Mouse (Mus musculus) bone marrow macrophage, adult 2 months (primary cell): ENCODE results near the gene Zfp217. TPM values are rescaled to one million over a fixed set of nuclear protein-coding genes. Genes with fewer than 3 reads are reported as not detected.

ENCODE experiments used
- H3K27ac ChIP-seq: 2 replicates; pipeline ENCODE4 v1.5.1; 2012; ENCODE audit warnings: low read depth, low read length; ENCODE audit not compliant: insufficient read depth
- H3K4me1 ChIP-seq: 2 replicates; pipeline ENCODE4 v1.6.1; 2012; ENCODE audit warnings: low read length; ENCODE audit not compliant: control insufficient read depth, insufficient read depth
- H3K4me3 ChIP-seq: 2 replicates; pipeline ENCODE4 v1.5.1; 2012; ENCODE audit warnings: mild to moderate bottlenecking, low read length, moderate library complexity; ENCODE audit not compliant: insufficient read depth
- CTCF ChIP-seq: IDR thresholded peaks from 2 replicates; pipeline ENCODE4 v1.5.1; 2012; ENCODE audit warnings: low read depth, mild to moderate bottlenecking, low read length, moderate library complexity
- POLR2A ChIP-seq: IDR thresholded peaks from 2 replicates; pipeline ENCODE4 v1.6.1; 2012; ENCODE audit warnings: mild to moderate bottlenecking, low read depth, low read length, borderline replicate concordance
- polyA plus RNA-seq: library from polyadenylated mRNA; stranded (reverse); fragments of >200 nt; gene quantifications from 2 replicates; pipeline ENCODE4 v1.2.4, GENCODE M21; 2012; ENCODE audit not compliant: missing spikeins, insufficient read depth, insufficient read length

The Zfp217 gene
- polyA plus RNA-seq, 1 experiment = 45.3 TPM

- Histone ChIP-seq H3K4me3 (peak overlapping the region; percentile 97), H3K4me1 (peaks cover 39% of the 10 kb centered on the region), H3K27ac (peak overlapping the region; percentile 93)
- TF ChIP-seq POLR2A (no peak), CTCF (no peak)
These were observed 18.5 kb downstream of the Zfp217 start for GRCm38 (mm10) chr2:170129248-170129922.

GRCm38 (mm10) chr2:170128461-170129247 is 19.2 kb downstream of the Zfp217 start:
- peaks cover 41% of the 10 kb centered on the region for H3K4me1 ChIP-seq
- peak overlapping the region; percentile 93 for H3K27ac ChIP-seq
- H3K4me3 ChIP-seq = peak overlapping the region; percentile 97
- TF ChIP-seq CTCF = no peak

GRCm38 (mm10) chr2:170127523-170127922 is 20.4 kb downstream of the Zfp217 start:
- no peak overlapping the region for H3K27ac ChIP-seq
- peaks cover 44% of the 10 kb centered on the region for H3K4me1 ChIP-seq
- TF ChIP-seq CTCF (no peak), POLR2A (no peak)
- H3K4me3 ChIP-seq = no peak overlapping the region

GRCm38 (mm10) chr2:170126266-170126665 is 21.6 kb downstream of the Zfp217 start:
- TF ChIP-seq CTCF (no peak), POLR2A (no peak)
- H3K4me3 ChIP-seq = no peak overlapping the region
- H3K27ac ChIP-seq = no peak overlapping the region
- H3K4me1 ChIP-seq = peaks cover 55% of the 10 kb centered on the region

GRCm38 (mm10) chr2:170122197-170122596 is 25.7 kb downstream of the Zfp217 start:
- TF ChIP-seq POLR2A (no peak), CTCF (no peak)
- Histone ChIP-seq H3K4me3 (no peak overlapping the region), H3K4me1 (peaks cover 65% of the 10 kb centered on the region), H3K27ac (no peak overlapping the region)

- H3K27ac ChIP-seq = 0 out of 2 replicates have a peak overlapping the region, but pooled peaks have one; percentile 5
- peaks cover 47% of the 10 kb centered on the region for H3K4me1 ChIP-seq
- no peak for TF ChIP-seq POLR2A
- no peak for TF ChIP-seq CTCF
- H3K4me3 ChIP-seq = no peak overlapping the region
These were observed 27.5 kb downstream of the Zfp217 start for GRCm38 (mm10) chr2:170120139-170121027.

GRCm38 (mm10) chr2:170116704-170117281 is 31.1 kb downstream of the Zfp217 start:
- Histone ChIP-seq H3K4me3 (no peak overlapping the region), H3K4me1 (peaks cover 30% of the 10 kb centered on the region), H3K27ac (no peak overlapping the region)
- TF ChIP-seq POLR2A (no peak), CTCF (no peak)

GRCm38 (mm10) chr2:170110306-170110705 is 37.6 kb downstream of the Zfp217 start:
- Histone ChIP-seq H3K4me1 (0 out of 2 replicates have a peak, but pooled peaks cover 4% of the 10 kb centered on the region), H3K4me3 (no peak overlapping the region), H3K27ac (no peak overlapping the region)
- TF ChIP-seq CTCF (no peak), POLR2A (no peak)

GRCm38 (mm10) chr2:170109528-170109927 is 38.4 kb downstream of the Zfp217 start:
- no peak for TF ChIP-seq CTCF
- no peak for TF ChIP-seq POLR2A
- H3K4me3 ChIP-seq = no peak overlapping the region
- no peak overlapping the region for H3K27ac ChIP-seq
- H3K4me1 ChIP-seq = 0 out of 2 replicates have a peak, but pooled peaks cover 4% of the 10 kb centered on the region

- no peak overlapping the region for H3K27ac ChIP-seq
- 0 out of 2 replicates have a peak, but pooled peaks cover 4% of the 10 kb centered on the region for H3K4me1 ChIP-seq
- H3K4me3 ChIP-seq = no peak overlapping the region
- TF ChIP-seq POLR2A (no peak), CTCF (no peak)
These were observed 40.1 kb downstream of the Zfp217 start for GRCm38 (mm10) chr2:170107791-170108190.
